ENCODE assay signal across 12 mouse cellular contexts in the genomic region with DNA sequence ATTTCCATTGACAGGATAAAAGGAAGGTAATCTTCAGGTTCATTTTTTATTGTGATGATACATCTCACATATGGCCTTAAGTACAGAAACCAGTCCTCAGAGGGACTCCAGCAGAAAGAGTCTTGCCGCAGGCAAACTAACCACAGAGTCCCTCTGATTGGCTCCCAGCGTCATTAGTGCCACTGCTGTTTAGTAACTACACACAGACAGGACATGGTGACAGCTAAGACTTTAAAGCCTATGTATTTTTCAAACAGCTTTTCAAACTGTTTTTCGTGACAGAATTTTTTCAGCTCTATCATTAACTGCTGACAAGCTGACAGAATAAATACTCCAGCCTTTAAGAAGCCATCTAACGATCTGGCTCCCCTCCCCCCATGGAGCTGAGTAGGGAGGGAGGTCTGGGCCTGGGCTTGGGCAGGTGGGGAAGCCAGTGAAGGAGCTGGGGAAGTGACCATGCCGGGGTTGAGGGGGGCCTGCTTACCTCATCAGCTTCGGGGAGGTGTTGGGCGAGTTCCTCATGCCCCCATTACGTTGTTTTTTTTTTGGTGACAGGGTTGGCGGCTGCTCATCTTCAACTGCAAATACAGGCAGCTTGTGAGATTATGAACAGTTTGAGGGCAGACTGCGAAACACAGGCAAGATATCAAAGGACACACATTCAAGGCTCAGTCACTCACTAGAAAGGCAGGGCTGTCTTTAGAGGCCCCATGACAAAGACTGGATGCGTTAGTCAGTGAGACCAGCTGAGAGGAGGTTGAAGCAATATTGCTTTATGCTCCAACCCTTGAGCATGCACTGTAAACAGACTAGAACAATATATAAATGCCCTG.
DNase-seq lines count a peak whose midpoint lies in the region; ATAC-seq and TF ChIP-seq lines count a peak whose summit lies in the region.
"Had no signal": no experiment of that assay in that cellular context is flagged by ENCODE, and none has a peak within 500 bp of the region (broad histone marks: within the 10 kb centered on the region; RNA-seq: fewer than 3 reads in every experiment).

No protein-coding gene starts in this region.

- H3K36me3 ChIP-seq in lung, postnatal 0 days (ENCODE audit: insufficient read depth, low read length) = no peaks in the 10 kb centered on the region
- no peaks in the 10 kb centered on the region for H3K36me3 ChIP-seq in embryonic facial prominence, embryonic 11.5 days (replicated peaks; ENCODE audit: control insufficient read depth, insufficient read depth, low read depth, low read length)
- no peaks in the 10 kb centered on the region for H3K36me3 ChIP-seq in forebrain, embryonic 15.5 days
- H3K36me3 ChIP-seq in midbrain, embryonic 13.5 days = no peaks in the 10 kb centered on the region
- H3K36me3 ChIP-seq: liver, embryonic 13.5 days had no signal

- H3K4me3 ChIP-seq in lung, postnatal 0 days (ENCODE audit: low read depth, low read length) = no peak overlapping the region
- no peak overlapping the region for H3K4me3 ChIP-seq in embryonic facial prominence, embryonic 11.5 days (ENCODE audit: low read depth, low read length)
- no peak overlapping the region for H3K4me3 ChIP-seq in forebrain, embryonic 15.5 days
- H3K4me3 ChIP-seq in midbrain, embryonic 13.5 days (replicated peaks) = no peak overlapping the region
- H3K4me3 ChIP-seq: liver, embryonic 13.5 days had no signal

- H3K4me1 ChIP-seq in lung, postnatal 0 days (ENCODE audit: insufficient read depth, low read depth, low read length) = no peaks in the 10 kb centered on the region
- H3K4me1 ChIP-seq in embryonic facial prominence, embryonic 11.5 days (ENCODE audit: control insufficient read depth, insufficient read depth, low read length) = no peaks in the 10 kb centered on the region
- peaks cover 7% of the 10 kb centered on the region for H3K4me1 ChIP-seq in forebrain, embryonic 15.5 days
- H3K4me1 ChIP-seq in midbrain, embryonic 13.5 days (replicated peaks) = peaks cover 20% of the 10 kb centered on the region
- H3K4me1 ChIP-seq: liver, embryonic 13.5 days had no signal

- no peaks in the 10 kb centered on the region for H3K9me3 ChIP-seq in lung, postnatal 0 days (ENCODE audit: low read length)
- H3K9me3 ChIP-seq in embryonic facial prominence, embryonic 11.5 days (replicated peaks; ENCODE audit: control insufficient read depth, low read length) = no peaks in the 10 kb centered on the region
- no peaks in the 10 kb centered on the region for H3K9me3 ChIP-seq in forebrain, embryonic 15.5 days
- no peaks in the 10 kb centered on the region for H3K9me3 ChIP-seq in midbrain, embryonic 13.5 days
- H3K9me3 ChIP-seq: liver, embryonic 13.5 days had no signal

- no peak overlapping the region for H3K27ac ChIP-seq in lung, postnatal 0 days (ENCODE audit: low read length)
- no peak overlapping the region for H3K27ac ChIP-seq in embryonic facial prominence, embryonic 11.5 days (replicated peaks; ENCODE audit: low read depth, low read length)
- peak overlapping the region; percentile 52 for H3K27ac ChIP-seq in forebrain, embryonic 15.5 days (replicated peaks)
- peak overlapping the region; percentile 19; the same call in 1 of the 2 replicates for H3K27ac ChIP-seq in midbrain, embryonic 13.5 days
- H3K27ac ChIP-seq: liver, embryonic 13.5 days had no signal

- ATAC-seq in lung, postnatal 0 days = peak; percentile 38; the same call in 1 of the 2 replicates
- no peak for ATAC-seq in embryonic facial prominence, embryonic 11.5 days (replicated peaks; ENCODE audit: insufficient number of reproducible peaks, low FRiP score, low TSS enrichment, low read depth)
- peak; percentile 64; the same call in 1 of the 2 replicates for ATAC-seq in forebrain, embryonic 15.5 days (replicated peaks)
- ATAC-seq in midbrain, embryonic 13.5 days = peak; percentile 76

- DNase-seq in lung, postnatal 0 days (ENCODE audit: low spot score) = peak; percentile 45
- no peak for DNase-seq in lung, adult 18-20 months
- DNase-seq in embryonic facial prominence, embryonic 11.5 days (ENCODE audit: low spot score) = peak; percentile 72
- DNase-seq in cerebellum, adult 11 months = no peak
- DNase-seq in spleen, postnatal 36 days (ENCODE audit: low spot score in 2 of 2) = no peak
- DNase-seq in spleen, postnatal 14 days (ENCODE audit: low spot score in 2 of 2) = no peak
- DNase-seq: adrenal gland, postnatal 14 days; cerebellum, adult 9-10 months; kidney, postnatal 36 days; liver, embryonic 13.5 days had no signal

- TF ChIP-seq CTCF in lung, postnatal 0 days (IDR thresholded peaks at IDR 0.05) = no peak

- no peak overlapping the region for H3K4me2 ChIP-seq in lung, postnatal 0 days (replicated peaks; ENCODE audit: low read depth, low read length)
- H3K4me2 ChIP-seq in embryonic facial prominence, embryonic 11.5 days (ENCODE audit: low read depth, low read length) = no peak overlapping the region
- H3K4me2 ChIP-seq in forebrain, embryonic 15.5 days (replicated peaks) = no peak overlapping the region
- H3K4me2 ChIP-seq in midbrain, embryonic 13.5 days (replicated peaks) = no peak overlapping the region
- H3K4me2 ChIP-seq: liver, embryonic 13.5 days had no signal

- 36% methylated on average over 11 of the region's 11 CpGs for WGBS in lung, postnatal 0 days
- 27% methylated on average over 11 of the region's 11 CpGs for WGBS in embryonic facial prominence, embryonic 11.5 days
- 27% methylated on average over 11 of the region's 11 CpGs for WGBS in forebrain, embryonic 15.5 days
- 39% methylated on average over 11 of the region's 11 CpGs for WGBS in midbrain, embryonic 13.5 days

- no peak overlapping the region for H3K9ac ChIP-seq in lung, postnatal 0 days (replicated peaks; ENCODE audit: low read depth)
- no peak overlapping the region for H3K9ac ChIP-seq in embryonic facial prominence, embryonic 11.5 days (replicated peaks; ENCODE audit: low read length)
- no peak overlapping the region for H3K9ac ChIP-seq in forebrain, embryonic 15.5 days (replicated peaks)
- H3K9ac ChIP-seq in midbrain, embryonic 13.5 days (replicated peaks) = no peak overlapping the region
- H3K9ac ChIP-seq: liver, embryonic 13.5 days had no signal

- TF ChIP-seq EP300 in lung, postnatal 0 days (IDR thresholded peaks at IDR 0.05) = no peak

- no peaks in the 10 kb centered on the region for H3K27me3 ChIP-seq in lung, postnatal 0 days (replicated peaks; ENCODE audit: insufficient read depth, low read length)
- no peaks in the 10 kb centered on the region for H3K27me3 ChIP-seq in embryonic facial prominence, embryonic 11.5 days (ENCODE audit: control insufficient read depth, insufficient read depth, low read length)
- H3K27me3 ChIP-seq in forebrain, embryonic 15.5 days = no peaks in the 10 kb centered on the region
- H3K27me3 ChIP-seq in midbrain, embryonic 13.5 days = peaks cover 13% of the 10 kb centered on the region
- H3K27me3 ChIP-seq: liver, embryonic 13.5 days had no signal

Comparison
In these comparisons a context has a peak if more than half of its experiments do, and no peak if none do; other contexts are left out.
1. DNase-seq: peak in lung, postnatal 0 days (single experiment) and embryonic facial prominence, embryonic 11.5 days (single experiment); none in lung, adult 18-20 months (0 of 2), cerebellum, adult 11 months (single experiment), spleen, postnatal 36 days (0 of 2) and spleen, postnatal 14 days (0 of 2).
2. H3K27ac ChIP-seq: peak in forebrain, embryonic 15.5 days (single experiment) and midbrain, embryonic 13.5 days (single experiment); none in lung, postnatal 0 days (single experiment) and embryonic facial prominence, embryonic 11.5 days (single experiment).